Mouse (Mus musculus) brain, embryonic 18.5 days (tissue): ENCODE measurements around the gene Ret.

ENCODE experiments used
- DNase-seq: peaks from one replicate; pipeline ENCODE4 v3.0.0-alpha.2; 2012; ENCODE audit warnings: low read depth, low spot score

Gene Ret

GRCm38 (mm10) chr6:118111810-118112209 lies 85.7 kb downstream of the Ret start:
- no peak for DNase-seq
